9 mouse cellular contexts compared by ENCODE assay signal in the genomic region with DNA sequence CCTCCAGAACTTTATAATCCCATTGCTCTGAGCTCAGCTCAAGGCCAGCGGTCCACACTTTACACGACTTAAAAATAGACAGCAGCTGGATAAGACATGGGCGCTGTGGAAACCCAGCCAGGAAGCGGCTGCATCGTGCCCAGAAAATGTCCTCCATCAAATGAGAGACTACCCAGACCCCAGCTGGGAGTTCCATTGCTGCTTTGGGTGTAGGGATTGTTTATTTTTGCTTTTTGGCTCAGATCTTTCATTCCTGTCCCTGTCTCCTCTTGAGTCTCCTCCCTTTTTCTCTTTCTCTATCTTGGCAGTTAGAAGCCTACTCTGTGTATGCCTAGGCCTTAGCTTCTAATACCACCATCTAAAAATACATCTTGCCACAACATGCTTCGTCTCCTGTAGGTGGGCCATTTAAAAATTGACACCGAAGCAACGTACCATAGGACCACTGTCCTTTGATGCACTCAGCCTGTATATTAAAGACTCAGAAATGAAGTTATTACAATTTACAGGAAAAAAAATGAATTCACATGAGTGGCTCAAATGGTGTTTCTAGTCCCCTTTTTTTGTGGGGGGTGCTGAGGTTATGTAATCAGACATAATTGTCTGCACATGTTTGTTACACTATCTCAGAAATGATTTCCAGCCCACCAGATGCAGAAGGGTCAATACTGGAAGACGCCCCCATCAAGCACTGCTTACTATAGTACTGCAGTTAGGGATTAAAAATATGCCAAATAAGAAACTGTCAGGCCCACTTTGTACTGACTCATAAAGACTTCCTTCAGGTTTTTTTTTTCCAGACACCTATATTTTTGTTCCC.
A peak's percentile ranks its signal among the peaks of the same experiment; 100 is the strongest.
DNase-seq lines count a peak whose midpoint lies in the region; ATAC-seq lines count a peak whose summit lies in the region.
"Had no signal": no experiment of that assay in that cellular context is flagged by ENCODE, and none has a peak within 500 bp of the region (broad histone marks: within the 10 kb centered on the region; RNA-seq: fewer than 3 reads in every experiment).

No protein-coding gene starts in this region.

- no peak for ATAC-seq in erythroblast, adult 5-6 weeks (replicated peaks; ENCODE audit: low FRiP score, poor library complexity, severe bottlenecking)

- no peaks in the 10 kb centered on the region for H3K27me3 ChIP-seq in heart, embryonic 10.5 days (ENCODE audit: insufficient read depth, poor library complexity, severe bottlenecking)
- H3K27me3 ChIP-seq: limb, embryonic 15.5 days had no signal

- H3K9me3 ChIP-seq in heart, embryonic 10.5 days, result no peaks in the 10 kb centered on the region
- H3K9me3 ChIP-seq: limb, embryonic 15.5 days had no signal

- H3K4me1 ChIP-seq in heart, embryonic 10.5 days, result 0 out of 2 replicates have a peak, but pooled peaks cover 5% of the 10 kb centered on the region
- H3K4me1 ChIP-seq: limb, embryonic 15.5 days had no signal

- no peak overlapping the region for H3K4me3 ChIP-seq in heart, embryonic 10.5 days
- H3K4me3 ChIP-seq: limb, embryonic 15.5 days had no signal

- H3K27ac ChIP-seq in heart, embryonic 10.5 days, result no peak overlapping the region
- H3K27ac ChIP-seq: limb, embryonic 15.5 days had no signal

- DNase-seq in heart, adult 18-20 months, result peak; percentile 87 to 92
- no peak for DNase-seq in heart, embryonic 10.5 days (ENCODE audit: low spot score)
- peak; percentile 46 to 51 for DNase-seq in frontal cortex, adult 2 months (ENCODE audit: extremely low spot score in 1 of 2, low spot score in 1 of 2)
- peak; percentile 72 to 79 for DNase-seq in heart, postnatal 36 days
- DNase-seq in lung, postnatal 36 days, result peak; percentile 77
- no peak for DNase-seq in T-cell, adult 2 months (ENCODE audit: low spot score)
- no peak for DNase-seq in cerebellum, adult 8-10 months

- intact Hi-C loops in heart, postnatal 36 days (cut with DNase I), result no loop called here

- WGBS in heart, embryonic 10.5 days, result 79% methylated on average over 9 of the region's 9 CpGs

- peaks cover 38% of the 10 kb centered on the region for H3K36me3 ChIP-seq in heart, embryonic 10.5 days

Comparison
In these comparisons a context has a peak if more than half of its experiments do, and no peak if none do; other contexts are left out.
1. DNase-seq: peak in heart, adult 18-20 months (2 of 2), frontal cortex, adult 2 months (2 of 2), heart, postnatal 36 days (2 of 2) and lung, postnatal 36 days (single experiment); none in heart, embryonic 10.5 days (single experiment), T-cell, adult 2 months (single experiment) and cerebellum, adult 8-10 months (single experiment).